Mouse (Mus musculus) liver, embryonic 14.5 days (tissue): ENCODE data around the gene Lcn11.

Experiments
- CTCF ChIP-seq: IDR thresholded peaks from 2 replicates; pipeline ENCODE4 v1.5.1; 2016; ENCODE audit warnings: antibody characterized with exemption, low read depth, control low read depth
- EP300 ChIP-seq: IDR thresholded peaks from 2 replicates; pipeline ENCODE4 v1.6.1; 2016; ENCODE audit warnings: antibody characterized with exemption, low read depth

GRCm38 (mm10) chr2:25781957-25782356 is 5.1 kb downstream of the Lcn11 start, which contains the start of gene Gm13539:
- TF ChIP-seq CTCF (no peak), EP300 (no peak)
